Mouse (Mus musculus) midbrain, embryonic 11.5 days (tissue): ENCODE measurements around the gene Tmsb15a. TPM values are rescaled to one million over a fixed set of nuclear protein-coding genes. Genes with fewer than 3 reads are reported as not detected.
"Not testable (repeated sequence)": the region's sequence is repeated elsewhere in the genome, so short reads cannot be mapped to it uniquely, and the experiment has no call there.

Experiments used
- ATAC-seq: fragments of 200-750 bp; cut with Nextera tagmentation; 2 replicates; pipeline ENCODE4 v1.8.0; 2017; ENCODE audit warnings: moderate TSS enrichment, moderate library complexity; ENCODE audit not compliant: low FRiP score
- DNase-seq: peaks from one replicate; pipeline ENCODE4 v3.0.0; 2015; ENCODE audit warnings: low spot score; ENCODE audit errors: missing footprints
- H3K27ac ChIP-seq: fragments of 300-500 bp; sonication (generic); 2 replicates; pipeline ENCODE4 v1.5.1; 2014; ENCODE audit warnings: low read depth, low read length
- H3K27me3 ChIP-seq: fragments of 300-500 bp; sonication (generic); 2 replicates; pipeline ENCODE4 v1.6.1; 2014; ENCODE audit warnings: mild to moderate bottlenecking, low read length, moderate library complexity, mixed read lengths; ENCODE audit not compliant: control insufficient read depth, insufficient read depth
- H3K36me3 ChIP-seq: fragments of 300-500 bp; sonication (generic); 2 replicates; pipeline ENCODE4 v1.6.1; 2014; ENCODE audit warnings: mild to moderate bottlenecking, low read length, moderate library complexity, mixed read lengths; ENCODE audit not compliant: control insufficient read depth, insufficient read depth
- H3K4me1 ChIP-seq: fragments of 300-500 bp; sonication (generic); 2 replicates; pipeline ENCODE4 v1.6.1; 2014; ENCODE audit warnings: low read length; ENCODE audit not compliant: control insufficient read depth, insufficient read depth
- H3K4me2 ChIP-seq: fragments of 300-500 bp; sonication (generic); 2 replicates; pipeline ENCODE4 v1.6.1; 2014; ENCODE audit warnings: mild to moderate bottlenecking, moderate library complexity
- H3K4me3 ChIP-seq: fragments of 300-500 bp; sonication (generic); 2 replicates; pipeline ENCODE4 v1.5.1; 2014; ENCODE audit warnings: low read depth, low read length
- H3K9ac ChIP-seq: fragments of 300-500 bp; sonication (generic); 2 replicates; pipeline ENCODE4 v1.6.1; 2014; ENCODE audit warnings: low read length
- H3K9me3 ChIP-seq: fragments of 300-500 bp; sonication (generic); 2 replicates; pipeline ENCODE4 v1.6.1; 2016; ENCODE audit warnings: low read length; ENCODE audit not compliant: control insufficient read depth
- WGBS: fragments of 180-500 bp; shearing (Covaris S2); extraction: QIAGEN DNeasy Blood & Tissue Kit; methylation state at CpG from one replicate; pipeline ENCODE4 v1.1.7; 2014; 5-methylcytosine and 5-hydroxymethylcytosine counted together
- polyA plus RNA-seq: library from polyadenylated mRNA; unstranded; fragments of >200 nt; fragmentation: Nextera tagmentation; extraction: Ambion mirVana; gene quantifications from 2 replicates; pipeline ENCODE4 v1.2.1, GENCODE M21; 2014

Tmsb15a gene
- not detected in 2 replicates for polyA plus RNA-seq

- H3K36me3 ChIP-seq, result no peaks in the 10 kb centered on the region
- no peaks in the 10 kb centered on the region for H3K9me3 ChIP-seq
- no peak within 1 kb of the TSS for H3K4me3 ChIP-seq
- ATAC-seq (no peak), DNase-seq (no peak)
- H3K9ac ChIP-seq, result no peak within 1 kb of the TSS
- no peaks in the 10 kb centered on the region for H3K4me1 ChIP-seq
- WGBS, result 84% methylated on average over 10 of the region's 10 CpGs
- no peak within 1 kb of the TSS for H3K27ac ChIP-seq
- no peak within 1 kb of the TSS for H3K4me2 ChIP-seq
- no peaks in the 10 kb centered on the region for H3K27me3 ChIP-seq
Measured at GRCm38 (mm10) chrX:135725161-135725560, at the start of gene Tmsb15a. Tmsb15a (minus strand) TSS chrX:135725261.

DNA sequence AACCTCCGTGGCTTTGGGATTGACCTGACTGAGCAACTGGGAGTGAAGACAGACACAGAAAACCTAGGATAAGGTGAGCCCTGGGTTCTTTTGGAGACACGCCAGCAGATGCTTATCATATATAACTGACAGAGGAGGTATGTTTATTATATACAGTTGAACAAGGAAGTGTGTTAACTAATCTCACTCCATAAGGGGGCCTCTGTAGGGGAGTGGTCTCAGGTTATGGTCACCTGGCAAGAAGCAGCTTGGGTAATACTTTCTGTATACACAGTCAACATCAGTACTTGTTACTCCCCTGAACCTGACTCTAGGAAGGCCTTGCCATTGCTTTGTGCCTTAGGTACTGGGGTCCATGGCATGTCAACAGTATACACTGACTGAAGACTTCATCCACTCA, 43.5 kb upstream of the Tmsb15a start:
- no peak for DNase-seq
- Histone ChIP-seq H3K9me3 (no peaks in the 10 kb centered on the region), H3K4me2 (no peak overlapping the region), H3K36me3 (no peaks in the 10 kb centered on the region), H3K27ac (no peak overlapping the region), H3K9ac (no peak overlapping the region), H3K27me3 (no peaks in the 10 kb centered on the region), H3K4me1 (no peaks in the 10 kb centered on the region), H3K4me3 (no peak overlapping the region)
- no peak for ATAC-seq
- 97% methylated on average over 2 of the region's 2 CpGs for WGBS

- WGBS, result 82% methylated on average over 3 of the region's 3 CpGs
Measured at GRCm38 (mm10) chrX:135768043-135768548, 43.0 kb upstream of the Tmsb15a start.

GRCm38 (mm10) chrX:135761707-135762106, 36.6 kb upstream of the Tmsb15a start:
- DNase-seq, result no peak
- H3K27me3 ChIP-seq, result no peaks in the 10 kb centered on the region

More at GRCm38 (mm10) chrX:135768043-135768548, 43.0 kb upstream of the Tmsb15a start:
- Histone ChIP-seq H3K27ac (no peak overlapping the region), H3K4me1 (no peaks in the 10 kb centered on the region), H3K9ac (no peak overlapping the region), H3K36me3 (no peaks in the 10 kb centered on the region), H3K9me3 (no peaks in the 10 kb centered on the region), H3K4me3 (no peak overlapping the region), H3K27me3 (no peaks in the 10 kb centered on the region), H3K4me2 (no peak overlapping the region)
- no peak for DNase-seq
- no peak for ATAC-seq

DNA sequence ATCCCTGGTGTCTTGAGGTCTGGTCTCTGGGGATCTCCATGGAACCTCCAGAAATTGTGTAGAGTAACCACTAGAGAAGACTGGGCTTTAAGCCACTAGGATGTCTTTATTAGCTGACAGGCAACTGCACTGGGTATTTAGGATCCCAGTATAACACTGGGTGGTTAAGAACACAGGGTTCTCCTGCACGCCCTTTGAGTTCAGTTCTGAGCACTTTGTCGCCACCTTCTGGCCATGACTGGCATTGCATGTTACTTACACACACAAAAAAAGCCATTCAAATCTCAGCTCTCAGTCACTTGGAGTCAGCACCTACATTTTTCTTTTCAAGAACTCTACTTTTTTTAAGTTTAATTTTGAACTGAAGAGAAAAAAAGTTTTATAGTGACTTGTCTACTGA, 27.8 kb upstream of the Tmsb15a start:
- Histone ChIP-seq H3K9ac (no peak overlapping the region), H3K4me3 (no peak overlapping the region), H3K4me2 (no peak overlapping the region), H3K4me1 (no peaks in the 10 kb centered on the region), H3K27ac (no peak overlapping the region), H3K27me3 (no peaks in the 10 kb centered on the region), H3K36me3 (no peaks in the 10 kb centered on the region), H3K9me3 (no peaks in the 10 kb centered on the region)
- ATAC-seq (0 out of 2 replicates have a peak, but pooled peaks have one; percentile 44), DNase-seq (peak; percentile 96)
- 8% methylated on average over 2 of the region's 2 CpGs for WGBS

More at GRCm38 (mm10) chrX:135761707-135762106, 36.6 kb upstream of the Tmsb15a start:
- Histone ChIP-seq H3K36me3 (no peaks in the 10 kb centered on the region), H3K9ac (no peak overlapping the region), H3K4me3 (no peak overlapping the region), H3K9me3 (no peaks in the 10 kb centered on the region), H3K4me1 (no peaks in the 10 kb centered on the region), H3K4me2 (no peak overlapping the region), H3K27ac (no peak overlapping the region)
- no peak for ATAC-seq

DNA sequence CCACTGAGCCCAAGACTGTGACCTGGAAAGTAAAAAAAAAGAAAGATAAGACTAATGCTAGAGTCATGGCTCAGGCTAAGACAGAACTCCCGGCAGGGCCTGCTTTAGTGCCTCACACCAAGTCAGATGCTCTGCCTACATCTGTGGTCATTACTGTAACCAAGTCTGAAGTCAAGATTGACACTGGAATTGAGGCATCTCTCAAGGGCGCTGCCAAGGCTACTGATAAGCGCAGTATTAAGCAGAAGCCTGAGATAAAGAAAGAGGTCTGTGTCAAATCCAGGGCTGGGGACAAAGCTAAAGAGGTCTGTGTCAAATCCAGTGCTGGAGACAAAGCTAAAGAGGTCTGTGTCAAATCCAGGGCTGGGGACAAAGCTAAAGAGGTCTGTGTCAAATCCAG, 20.3 kb upstream of the Tmsb15a start:
- not testable (repeated sequence) for H3K9ac ChIP-seq, H3K27ac ChIP-seq, H3K4me2 ChIP-seq, DNase-seq, H3K4me1 ChIP-seq, H3K27me3 ChIP-seq, H3K36me3 ChIP-seq, H3K9me3 ChIP-seq, H3K4me3 ChIP-seq, ATAC-seq
- 94% methylated on average over 3 of the region's 3 CpGs for WGBS

DNA sequence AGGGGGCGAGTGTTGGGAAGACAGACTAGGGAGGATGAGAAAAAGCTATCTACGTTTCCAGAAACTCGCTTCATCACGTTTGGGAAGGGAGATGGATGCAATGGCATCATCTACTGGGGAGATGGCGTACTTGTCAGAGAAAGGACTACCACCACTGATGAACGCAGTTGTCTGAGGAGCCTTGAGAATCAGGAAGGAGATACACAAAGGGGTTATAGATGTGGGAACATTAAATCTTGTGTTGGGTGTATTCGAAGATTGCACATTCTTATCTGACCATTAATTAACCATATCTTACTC, 17.9 kb upstream of the Tmsb15a start:
- H3K27ac ChIP-seq, result no peak overlapping the region
- DNase-seq, result no peak
- peak overlapping the region; percentile 49 for H3K4me2 ChIP-seq
- peak overlapping the region; percentile 66 for H3K9ac ChIP-seq
- peak; percentile 25 for ATAC-seq
- no peaks in the 10 kb centered on the region for H3K9me3 ChIP-seq
- H3K4me3 ChIP-seq, result peak overlapping the region; percentile 58
- WGBS, result 21% methylated on average over 7 of the region's 7 CpGs
- no peaks in the 10 kb centered on the region for H3K27me3 ChIP-seq
- no peaks in the 10 kb centered on the region for H3K36me3 ChIP-seq
- H3K4me1 ChIP-seq, result no peaks in the 10 kb centered on the region

DNA sequence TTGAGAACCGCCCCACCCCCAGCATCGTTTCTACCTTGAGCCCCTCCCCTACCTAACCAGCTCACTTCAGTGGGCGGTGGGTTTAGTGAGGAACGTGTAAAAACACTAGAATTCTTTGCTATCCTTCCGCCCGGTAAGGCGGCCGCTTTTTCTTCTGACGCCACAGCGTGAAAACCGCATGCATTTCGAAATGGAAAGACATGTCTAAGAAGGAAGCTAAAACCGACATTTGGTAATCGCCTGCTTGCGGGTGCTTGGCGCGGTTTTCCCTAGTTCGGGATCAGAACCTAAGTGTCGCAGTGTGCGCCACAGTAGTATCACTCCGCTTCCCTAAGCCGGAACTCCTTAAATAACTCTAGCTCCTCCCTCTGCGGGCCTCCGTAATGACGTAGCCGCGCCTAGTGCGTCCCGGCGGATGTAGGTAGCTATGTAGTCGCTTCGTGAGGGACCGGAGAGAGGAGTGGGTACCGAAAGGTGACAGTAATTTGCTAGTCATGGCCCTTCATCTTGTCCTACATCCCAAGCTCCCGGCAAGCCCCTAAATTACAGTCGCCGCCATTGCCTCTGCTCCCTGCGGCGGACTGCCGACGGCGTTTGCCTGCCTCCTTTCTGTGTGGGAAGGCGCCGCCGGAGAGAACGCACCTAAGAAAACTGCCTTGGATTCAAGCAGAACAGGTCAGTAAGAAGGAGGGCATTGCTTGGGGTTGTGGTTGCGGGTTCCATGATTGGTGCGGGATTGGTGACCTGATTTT, 17.4 kb upstream of the Tmsb15a start, which contains the start of the genes Armcx5 and Gprasp1:
Gene Armcx5 (plus strand): TSS at position 430 of the 752 bp plus-strand sequence.
Gene Gprasp1 (plus strand): TSS at position 430 of the 752 bp plus-strand sequence.
- peak within 1 kb of the TSS; percentile 66 for H3K9ac ChIP-seq
- WGBS, result 16% methylated on average over 48 of the region's 48 CpGs
- peak within 1 kb of the TSS; percentile 49 for H3K4me2 ChIP-seq
- H3K9me3 ChIP-seq, result no peaks in the 10 kb centered on the region
- ATAC-seq (peak; percentile 97), DNase-seq (peak; percentile 98)
- H3K27ac ChIP-seq, result peak within 1 kb of the TSS; percentile 67
- H3K4me1 ChIP-seq, result no peaks in the 10 kb centered on the region
- H3K36me3 ChIP-seq, result no peaks in the 10 kb centered on the region
- H3K4me3 ChIP-seq, result peak within 1 kb of the TSS; percentile 58
- H3K27me3 ChIP-seq, result no peaks in the 10 kb centered on the region

GRCm38 (mm10) chrX:135738730-135739520, 13.9 kb upstream of the Tmsb15a start:
- Histone ChIP-seq H3K4me2 (no peak overlapping the region), H3K36me3 (no peaks in the 10 kb centered on the region), H3K27me3 (no peaks in the 10 kb centered on the region), H3K27ac (no peak overlapping the region), H3K9me3 (no peaks in the 10 kb centered on the region), H3K4me3 (no peak overlapping the region), H3K4me1 (no peaks in the 10 kb centered on the region), H3K9ac (no peak overlapping the region)
- WGBS, result 94% methylated on average over 2 of the region's 2 CpGs
- ATAC-seq (no peak), DNase-seq (no peak)
